Mouse (Mus musculus) CD4-positive helper T cell, adult 2 months (primary cell): ENCODE measurements around the gene 1700010B08Rik.

ENCODE experiments used
- DNase-seq: peaks from one replicate; pipeline ENCODE4 v3.0.0-alpha.2; 2012; ENCODE audit warnings: low read depth, missing footprints, low spot score

Gene 1700010B08Rik

DNA sequence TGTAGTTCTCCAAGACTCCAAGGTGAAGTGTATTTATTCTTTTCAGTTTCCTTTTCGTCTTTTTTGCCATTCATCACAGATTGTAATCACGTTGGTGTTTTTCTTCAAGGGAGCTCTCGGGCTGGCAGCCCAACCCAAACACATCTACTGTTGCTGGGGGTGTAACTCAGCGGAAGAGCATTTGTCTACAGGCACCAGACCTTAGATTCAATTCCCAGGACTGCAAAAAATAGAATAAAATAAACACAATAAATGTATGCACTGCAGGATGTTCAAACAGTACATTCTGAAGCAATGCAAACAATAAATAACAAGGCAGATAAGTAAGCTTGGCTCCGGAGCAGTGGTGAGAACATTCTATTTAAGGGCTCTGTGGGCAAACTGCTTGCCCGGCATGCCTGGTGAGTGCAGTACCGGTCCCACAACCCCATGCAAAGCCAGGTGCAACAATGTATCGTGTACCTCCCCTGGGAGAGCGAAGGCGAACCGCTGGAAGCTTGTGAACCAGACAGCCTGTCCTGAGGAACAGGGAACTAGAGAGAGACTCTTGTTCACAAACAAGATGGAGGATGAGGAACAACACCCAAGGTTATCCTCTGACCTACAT, 3.1 kb downstream of the 1700010B08Rik start:
- no peak for DNase-seq

DNA sequence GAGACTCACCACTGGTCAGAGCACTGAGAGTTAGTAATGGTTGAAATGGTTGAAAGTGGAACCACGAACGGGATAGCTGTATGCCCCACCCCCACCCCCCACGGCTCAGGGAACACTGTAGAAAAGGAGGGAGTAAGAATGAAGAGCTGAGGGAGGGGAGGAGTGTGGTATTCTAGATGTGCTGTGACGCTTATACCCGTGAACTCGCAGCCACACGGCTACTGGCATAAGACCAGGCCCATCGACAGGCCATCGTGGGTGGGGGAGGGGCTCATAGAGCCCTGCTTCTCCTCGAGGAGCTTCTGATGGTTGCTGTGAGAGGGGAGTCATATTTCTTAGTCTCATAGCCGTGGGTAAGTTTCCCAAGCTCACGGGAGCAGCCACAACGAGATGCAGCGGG, 5.2 kb downstream of the 1700010B08Rik start:
- no peak for DNase-seq

DNA sequence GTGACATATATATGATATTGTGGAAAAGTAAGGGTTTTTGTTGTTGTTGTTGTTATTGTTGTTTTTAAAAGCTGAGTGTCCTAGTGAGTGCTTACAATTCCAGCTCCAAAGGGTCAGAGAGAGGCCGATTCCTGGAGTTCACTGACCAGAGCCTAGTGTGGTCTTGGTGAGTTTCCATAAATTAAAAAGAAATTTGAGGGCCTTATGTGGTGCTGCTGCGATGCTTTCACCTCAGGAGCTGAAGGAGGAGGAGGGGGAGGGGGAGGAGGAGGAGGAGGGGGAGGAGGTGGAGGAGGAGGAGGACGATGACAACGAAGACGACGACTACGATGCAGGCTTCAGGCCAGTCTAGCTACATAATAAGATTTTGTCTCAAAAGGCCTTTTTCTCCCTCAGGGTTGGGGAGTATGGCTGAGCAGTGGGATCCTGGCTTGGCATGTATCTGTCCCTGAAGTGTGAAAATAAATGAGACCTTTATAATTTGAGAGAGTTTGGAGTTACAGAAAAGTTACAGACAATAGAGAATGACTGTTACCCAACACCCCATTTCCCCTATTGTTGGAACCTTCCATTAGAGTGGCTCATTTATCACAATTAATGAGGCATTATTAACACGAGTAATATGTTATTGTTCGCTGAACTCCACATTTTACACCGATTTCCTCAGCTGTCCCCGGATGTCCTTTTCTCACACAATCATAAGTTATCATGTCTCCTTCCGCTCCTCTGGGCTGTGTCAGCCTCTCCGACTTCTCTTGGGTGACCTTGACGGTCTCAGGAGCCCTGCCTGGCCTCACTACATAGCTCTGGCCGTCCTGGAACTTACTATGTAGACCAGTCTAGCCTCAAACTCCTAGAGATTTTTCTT, 6.0 kb downstream of the 1700010B08Rik start:
- DNase-seq: no peak

- DNase-seq: no peak
Measured at GRCm38 (mm10) chr2:173725819-173726218, 6.6 kb downstream of the 1700010B08Rik start.

- no peak for DNase-seq
Measured at GRCm38 (mm10) chr2:173730444-173730966, 11.3 kb downstream of the 1700010B08Rik start.

DNA sequence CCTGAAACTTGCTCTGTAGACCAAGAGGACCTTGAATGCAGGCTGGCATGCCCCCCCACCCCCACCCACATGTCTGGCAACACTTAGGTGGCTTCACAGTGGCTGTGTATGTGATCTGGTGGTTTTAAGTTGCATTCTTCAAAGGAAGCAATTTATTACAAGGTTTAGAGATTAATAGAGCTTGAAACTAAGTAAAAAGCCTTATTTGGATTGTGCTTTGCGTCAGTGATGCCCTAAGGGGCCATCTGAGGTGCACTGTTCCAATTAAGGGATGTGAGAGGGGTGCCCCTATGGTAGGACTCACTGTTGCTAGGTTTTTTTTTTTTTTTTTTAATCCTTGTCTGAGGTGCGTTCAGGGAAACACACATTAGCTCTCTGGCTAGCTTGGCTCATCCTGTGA, 15.2 kb downstream of the 1700010B08Rik start:
- no peak for DNase-seq

DNA sequence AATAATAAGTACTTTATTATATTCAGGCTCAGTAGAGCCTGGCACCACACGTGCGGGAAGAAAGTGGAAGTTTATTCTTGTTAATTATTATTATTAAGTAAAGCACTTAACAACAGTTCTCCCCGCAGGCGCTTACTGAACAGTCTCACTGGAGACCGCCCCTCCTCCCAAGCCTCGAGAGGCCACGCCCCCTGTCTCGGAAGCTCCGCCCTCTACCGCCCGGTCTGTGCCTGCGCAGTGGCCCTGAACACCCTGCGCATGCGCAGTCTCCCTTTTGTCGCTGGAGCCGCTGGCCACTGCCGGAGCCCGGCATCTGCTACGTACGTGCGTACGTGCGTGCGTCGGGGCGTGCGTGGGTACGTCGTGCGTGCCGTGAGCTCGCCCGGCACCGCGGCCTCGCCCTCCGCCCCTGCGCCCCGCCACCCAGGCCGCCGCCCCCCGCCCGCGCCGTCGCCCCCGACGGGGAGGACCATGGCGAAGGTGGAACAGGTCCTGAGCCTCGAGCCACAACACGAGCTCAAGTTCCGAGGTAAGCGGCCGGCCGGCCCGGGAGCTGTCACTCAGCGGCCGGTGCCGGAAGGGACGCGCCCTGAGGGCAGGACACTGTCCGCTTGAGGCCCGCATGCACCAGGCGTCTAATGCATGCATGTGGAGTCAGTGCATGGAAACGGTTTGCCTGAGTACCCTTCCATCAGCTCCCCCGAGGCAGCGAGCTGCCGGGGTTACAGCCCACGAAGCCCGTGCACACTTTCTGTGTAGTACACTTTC, 18.2 kb downstream of the 1700010B08Rik start, which contains the start of gene Vapb:
TSS of gene Vapb (plus strand) at position 290 of the 768 bp plus-strand sequence.
- DNase-seq: peak; percentile 98

- DNase-seq: no peak
Measured at GRCm38 (mm10) chr2:173738232-173738631, 19.0 kb downstream of the 1700010B08Rik start.

DNA sequence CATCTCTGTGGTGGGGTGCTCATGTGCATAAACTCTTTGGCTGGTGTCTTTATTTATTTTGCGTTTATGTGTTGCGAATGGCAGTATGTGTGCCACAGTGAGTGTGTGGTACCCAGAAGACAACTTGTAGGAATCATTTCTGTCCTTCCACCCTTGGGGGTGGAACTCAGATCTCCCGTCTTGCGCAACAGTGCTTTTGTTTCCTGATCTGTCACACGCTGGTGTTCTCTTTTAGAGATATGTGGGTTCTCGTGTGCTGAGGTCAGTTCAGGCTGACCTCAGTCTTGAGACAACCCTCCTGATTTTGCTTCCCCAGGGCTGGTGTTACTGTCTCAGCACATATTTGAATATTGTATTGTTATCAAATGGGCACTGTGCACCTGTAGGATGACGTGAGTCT, 19.9 kb downstream of the 1700010B08Rik start:
- DNase-seq: no peak

- no peak for DNase-seq
Measured at GRCm38 (mm10) chr2:173742090-173742489, 22.9 kb downstream of the 1700010B08Rik start.

DNA sequence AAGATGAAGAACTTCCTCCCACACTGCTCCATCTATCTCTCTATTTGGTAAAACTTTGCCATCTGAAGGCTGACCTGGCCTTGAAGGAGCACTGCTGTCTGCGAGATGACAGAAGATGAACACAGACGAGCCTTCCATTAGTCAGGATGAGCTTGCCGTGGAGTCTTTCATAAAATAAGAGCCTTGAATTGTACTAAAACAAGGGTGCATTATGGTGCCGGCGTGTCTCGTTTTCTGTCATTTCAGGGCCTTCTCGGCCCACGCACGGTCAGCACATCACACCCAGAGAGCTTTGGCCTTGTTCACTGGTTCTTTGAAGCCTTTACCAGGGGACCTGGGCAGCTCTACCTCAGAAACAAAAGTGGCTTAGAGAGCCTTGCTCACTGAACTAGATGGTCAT, 23.5 kb downstream of the 1700010B08Rik start:
- no peak for DNase-seq

- DNase-seq: no peak
Measured at GRCm38 (mm10) chr2:173744070-173744815, 25.0 kb downstream of the 1700010B08Rik start.

DNA sequence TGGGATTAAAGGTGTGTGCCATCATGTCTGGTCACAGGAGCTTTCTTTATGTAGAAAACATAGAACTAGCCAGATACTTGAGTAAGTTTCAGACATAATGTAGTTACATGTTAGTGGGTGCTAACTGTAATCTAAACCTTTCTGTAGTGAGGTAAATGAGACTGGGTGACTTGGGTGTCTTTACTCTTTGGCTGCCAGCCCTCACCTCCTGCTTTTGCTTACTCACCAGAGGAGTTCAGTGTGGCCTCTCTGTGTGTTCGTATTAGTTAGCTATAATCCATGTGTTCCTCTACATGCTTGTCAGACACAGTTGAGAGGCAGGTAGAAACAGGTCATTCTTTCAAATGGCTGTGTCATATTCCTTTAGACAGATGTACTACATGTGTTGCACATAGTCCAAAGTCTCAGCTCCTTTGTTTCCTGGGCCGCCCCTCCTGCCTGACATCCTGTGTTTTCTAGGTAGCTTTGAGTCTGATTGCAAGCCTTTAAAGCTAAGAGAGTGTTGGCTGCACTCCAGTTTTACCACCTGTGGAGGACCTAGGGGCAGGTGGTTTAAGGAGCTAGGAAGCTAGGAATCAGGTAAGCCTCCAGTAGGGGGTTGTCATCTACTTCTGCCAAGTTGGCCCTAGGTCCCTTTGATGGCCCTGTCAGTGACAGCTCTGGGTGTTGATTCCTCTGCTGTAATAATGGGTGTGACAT, 29.9 kb downstream of the 1700010B08Rik start:
- DNase-seq: no peak

GRCm38 (mm10) chr2:173755433-173756144, 36.4 kb downstream of the 1700010B08Rik start:
- no peak for DNase-seq

DNA sequence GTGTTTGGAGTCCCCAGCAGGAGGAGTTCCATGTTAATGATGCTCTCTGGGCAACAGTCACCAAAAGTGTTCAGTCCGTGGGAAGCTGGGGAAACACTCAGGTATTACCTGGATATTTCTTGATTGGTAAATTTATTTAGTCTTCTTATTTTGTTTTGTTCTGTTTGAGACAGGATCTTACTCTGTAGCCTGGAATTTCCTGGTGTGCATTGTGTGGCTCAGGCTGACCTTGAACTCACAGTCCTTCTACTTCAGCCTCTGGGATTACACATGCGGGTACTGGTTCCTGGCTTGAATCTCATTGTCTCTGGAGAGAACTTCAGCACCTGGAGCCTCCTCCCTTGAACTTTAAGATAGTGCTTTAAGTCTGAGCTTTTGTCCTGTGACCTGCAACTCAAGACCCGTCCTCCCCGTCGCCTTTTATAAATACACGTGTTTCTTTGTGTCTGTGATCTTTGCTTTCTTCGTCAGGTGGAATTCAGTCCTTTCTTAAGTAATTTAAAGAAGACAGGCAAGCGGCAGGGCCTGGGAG, 38.5 kb downstream of the 1700010B08Rik start:
- no peak for DNase-seq

GRCm38 (mm10) chr2:173760607-173761006, 41.4 kb downstream of the 1700010B08Rik start:
- no peak for DNase-seq

- DNase-seq: no peak
Measured at GRCm38 (mm10) chr2:173764629-173765028, 45.4 kb downstream of the 1700010B08Rik start.

DNA sequence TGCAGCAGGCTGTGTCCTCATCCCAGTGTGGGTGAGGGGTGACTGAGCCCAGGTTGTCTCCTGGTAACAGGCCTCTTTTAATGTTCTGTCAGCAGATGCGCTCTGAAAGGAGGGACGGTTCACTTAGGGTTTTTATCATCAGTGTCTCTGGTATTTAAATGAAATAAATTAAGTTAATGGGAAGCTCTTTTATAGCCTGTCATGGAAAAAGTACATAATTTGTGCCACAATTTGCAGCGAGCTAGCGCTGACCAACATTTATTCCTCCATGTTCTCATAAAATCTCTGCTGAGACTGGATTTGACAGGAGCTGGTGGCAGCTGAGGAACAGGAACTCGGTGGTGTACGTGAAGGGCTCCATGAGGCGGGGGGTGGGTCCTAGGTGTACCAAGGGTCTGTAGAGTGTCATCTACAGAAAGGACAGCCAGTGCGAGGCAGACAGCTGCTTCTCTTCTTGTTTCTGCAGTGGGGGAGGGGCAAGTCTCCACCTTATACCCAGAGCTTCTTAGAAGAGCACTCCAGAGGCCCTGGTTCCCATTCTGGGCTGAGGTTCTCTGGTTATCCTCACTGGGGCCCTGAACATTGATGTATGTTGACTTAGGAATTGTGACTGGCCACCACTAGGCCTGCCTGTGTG, 48.9 kb downstream of the 1700010B08Rik start:
- no peak for DNase-seq

DNA sequence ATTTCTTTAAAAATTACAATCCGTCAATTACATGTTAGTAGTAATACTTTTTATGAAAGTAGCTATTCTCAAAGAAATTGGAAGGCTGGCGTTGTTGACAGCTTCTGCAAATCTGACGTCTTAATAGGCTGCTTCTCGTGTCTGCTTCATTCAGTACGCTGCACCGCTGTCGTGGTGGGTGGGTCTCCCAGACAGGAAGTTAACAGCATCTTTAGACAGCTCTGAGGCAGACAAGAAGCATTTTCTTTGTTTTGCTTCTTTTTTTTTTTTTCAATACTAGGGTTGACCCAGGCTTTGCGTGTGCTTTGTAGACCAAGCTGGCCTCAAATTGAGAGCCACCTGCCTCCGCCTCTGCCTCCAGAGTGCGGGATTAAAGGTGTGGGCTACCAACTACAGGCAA, 50.0 kb downstream of the 1700010B08Rik start:
- peak; percentile 53 for DNase-seq
